In the genomic region with DNA sequence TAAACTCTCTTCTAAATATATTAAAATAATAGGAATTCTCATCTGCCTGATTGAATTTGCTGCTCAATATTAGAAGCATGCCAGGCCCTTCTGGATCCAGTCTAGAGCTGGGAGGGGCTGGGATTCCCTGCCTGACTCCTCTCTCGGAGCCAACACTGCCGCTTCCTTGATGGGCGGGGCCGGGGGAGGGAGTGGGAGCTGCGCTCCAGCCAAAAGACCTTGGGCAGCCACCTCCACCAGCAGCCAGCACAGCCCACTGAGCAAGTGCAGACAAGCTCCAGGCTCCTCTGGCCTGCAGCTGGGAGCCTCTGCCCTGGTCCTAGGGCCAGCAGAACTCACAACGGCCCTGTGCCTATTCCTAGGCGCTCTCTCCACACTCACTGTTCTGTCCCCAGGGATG, we compare ENCODE assay signal across 9 mouse cellular contexts.
DNase-seq lines count a peak whose midpoint lies in the region; ATAC-seq and TF ChIP-seq lines count a peak whose summit lies in the region.
"Had no signal": no experiment of that assay in that cellular context is flagged by ENCODE, and none has a peak within 500 bp of the region (broad histone marks: within the 10 kb centered on the region; RNA-seq: fewer than 3 reads in every experiment).

No protein-coding gene starts in this region.

- H3K9ac ChIP-seq in intestine, embryonic 14.5 days (ENCODE audit: low read length) = no peak overlapping the region
- no peak overlapping the region for H3K9ac ChIP-seq in intestine, postnatal 0 days (ENCODE audit: low read depth, low read length)
- no peak overlapping the region; the same call in 1 of the 2 replicates for H3K9ac ChIP-seq in embryonic facial prominence, embryonic 11.5 days (replicated peaks; ENCODE audit: low read length)
- no peak overlapping the region for H3K9ac ChIP-seq in heart, embryonic 14.5 days (ENCODE audit: low read length)

- no peaks in the 10 kb centered on the region; the same call in 1 of the 2 replicates for H3K4me1 ChIP-seq in intestine, embryonic 14.5 days (replicated peaks; ENCODE audit: control insufficient read depth, insufficient read depth, low read length)
- no peaks in the 10 kb centered on the region for H3K4me1 ChIP-seq in intestine, postnatal 0 days (replicated peaks; ENCODE audit: control insufficient read depth, insufficient read depth, low read length)
- no peaks in the 10 kb centered on the region for H3K4me1 ChIP-seq in embryonic facial prominence, embryonic 11.5 days (ENCODE audit: control insufficient read depth, insufficient read depth, low read length)
- peaks cover 27 to 35% of the 10 kb centered on the region in 2 experiments for H3K4me1 ChIP-seq in heart, embryonic 14.5 days (ENCODE audit: control insufficient read depth in 2 of 2, insufficient read depth in 2 of 2, low read length in 2 of 2)

- 38% methylated on average over 7 of the region's 7 CpGs for WGBS in intestine, embryonic 14.5 days
- WGBS in intestine, postnatal 0 days = 53% methylated on average over 7 of the region's 7 CpGs
- WGBS in embryonic facial prominence, embryonic 11.5 days = 36% methylated on average over 7 of the region's 7 CpGs
- WGBS in heart, embryonic 14.5 days = 31% methylated on average over 7 of the region's 7 CpGs

- H3K27ac ChIP-seq in intestine, embryonic 14.5 days (ENCODE audit: low read depth) = no peak overlapping the region
- H3K27ac ChIP-seq in intestine, postnatal 0 days (ENCODE audit: low read depth, low read length) = no peak overlapping the region
- H3K27ac ChIP-seq in embryonic facial prominence, embryonic 11.5 days (replicated peaks; ENCODE audit: low read depth, low read length) = no peak overlapping the region
- H3K27ac ChIP-seq in heart, embryonic 14.5 days (replicated peaks in 1 of 2; ENCODE audit: control insufficient read depth in 1 of 2, insufficient read depth in 1 of 2, low read depth in 2 of 2, low read length in 2 of 2) = peak overlapping the region; percentile 84

- TF ChIP-seq CTCF in intestine, postnatal 0 days (IDR thresholded peaks at IDR 0.05; ENCODE audit: low read depth) = no peak

- no peak overlapping the region for H3K4me3 ChIP-seq in intestine, embryonic 14.5 days (ENCODE audit: low read depth, low read length)
- no peak overlapping the region for H3K4me3 ChIP-seq in intestine, postnatal 0 days (ENCODE audit: low read depth, low read length)
- no peak overlapping the region for H3K4me3 ChIP-seq in embryonic facial prominence, embryonic 11.5 days (ENCODE audit: low read depth, low read length)
- no peak overlapping the region for H3K4me3 ChIP-seq in heart, embryonic 14.5 days (ENCODE audit: control insufficient read depth in 1 of 2, insufficient read depth in 1 of 2, low read depth in 1 of 2, low read length in 2 of 2)

- no peak overlapping the region for H3K4me2 ChIP-seq in intestine, embryonic 14.5 days (ENCODE audit: low read length)
- H3K4me2 ChIP-seq in intestine, postnatal 0 days (replicated peaks; ENCODE audit: low read depth) = no peak overlapping the region
- no peak overlapping the region for H3K4me2 ChIP-seq in embryonic facial prominence, embryonic 11.5 days (ENCODE audit: low read depth, low read length)
- H3K4me2 ChIP-seq in heart, embryonic 14.5 days (ENCODE audit: low read length) = no peak overlapping the region; the same call in 1 of the 2 replicates

- 0 out of 2 replicates have a peak, but pooled peaks cover 8% of the 10 kb centered on the region for H3K27me3 ChIP-seq in intestine, embryonic 14.5 days (replicated peaks; ENCODE audit: control insufficient read depth, insufficient read depth, low read length)
- no peaks in the 10 kb centered on the region for H3K27me3 ChIP-seq in intestine, postnatal 0 days (replicated peaks; ENCODE audit: control insufficient read depth, insufficient read depth, low read length)
- 0 out of 2 replicates have a peak, but pooled peaks cover 2% of the 10 kb centered on the region for H3K27me3 ChIP-seq in embryonic facial prominence, embryonic 11.5 days (ENCODE audit: control insufficient read depth, insufficient read depth, low read length)
- H3K27me3 ChIP-seq in heart, embryonic 14.5 days (ENCODE audit: control insufficient read depth, insufficient read depth, low read length) = peaks cover 4% of the 10 kb centered on the region; the same call in 1 of the 2 replicates
- H3K27me3 ChIP-seq: CH12.LX had no signal

- ATAC-seq in intestine, embryonic 14.5 days (replicated peaks; ENCODE audit: low FRiP score, low TSS enrichment, low read depth) = peak; percentile 81
- ATAC-seq in intestine, postnatal 0 days = no peak
- peak; percentile 72; the same call in 1 of the 2 replicates for ATAC-seq in embryonic facial prominence, embryonic 11.5 days (replicated peaks; ENCODE audit: insufficient number of reproducible peaks, low FRiP score, low TSS enrichment, low read depth)
- ATAC-seq in heart, embryonic 14.5 days (ENCODE audit: insufficient number of reproducible peaks, insufficient read depth, low FRiP score, low read depth) = peak; percentile 72; the same call in 1 of the 2 replicates

- no peak for DNase-seq in intestine, embryonic 14.5 days (ENCODE audit: low spot score)
- DNase-seq in embryonic facial prominence, embryonic 11.5 days (ENCODE audit: low spot score) = peak; percentile 53
- peak; percentile 67 to 71 for DNase-seq in kidney, postnatal 4 days
- peak; percentile 62 for DNase-seq in testis, postnatal 10 days (ENCODE audit: low spot score)
- DNase-seq in spleen, adult 12 weeks (ENCODE audit: low spot score) = no peak
- no peak for DNase-seq in urinary bladder, adult 2 months (ENCODE audit: low spot score)

- H3K36me3 ChIP-seq in intestine, embryonic 14.5 days (ENCODE audit: control insufficient read depth, insufficient read depth, low read length) = no peaks in the 10 kb centered on the region
- no peaks in the 10 kb centered on the region for H3K36me3 ChIP-seq in intestine, postnatal 0 days (ENCODE audit: control insufficient read depth, insufficient read depth)
- H3K36me3 ChIP-seq in embryonic facial prominence, embryonic 11.5 days (replicated peaks; ENCODE audit: control insufficient read depth, insufficient read depth, low read depth, low read length) = no peaks in the 10 kb centered on the region
- H3K36me3 ChIP-seq in heart, embryonic 14.5 days (ENCODE audit: control insufficient read depth, insufficient read depth, low read length) = no peaks in the 10 kb centered on the region

- no peaks in the 10 kb centered on the region for H3K9me3 ChIP-seq in intestine, embryonic 14.5 days (ENCODE audit: control insufficient read depth, low read length)
- H3K9me3 ChIP-seq in intestine, postnatal 0 days (ENCODE audit: control insufficient read depth) = no peaks in the 10 kb centered on the region
- no peaks in the 10 kb centered on the region for H3K9me3 ChIP-seq in embryonic facial prominence, embryonic 11.5 days (replicated peaks; ENCODE audit: control insufficient read depth, low read length)
- no peaks in the 10 kb centered on the region for H3K9me3 ChIP-seq in heart, embryonic 14.5 days (ENCODE audit: control insufficient read depth, low read length)

Comparison
In these comparisons a context has a peak if more than half of its experiments do, and no peak if none do; other contexts are left out.
1. DNase-seq: peak in embryonic facial prominence, embryonic 11.5 days (single experiment), kidney, postnatal 4 days (2 of 2) and testis, postnatal 10 days (single experiment); none in intestine, embryonic 14.5 days (single experiment), spleen, adult 12 weeks (single experiment) and urinary bladder, adult 2 months (single experiment).
2. H3K27ac ChIP-seq: peak in heart, embryonic 14.5 days (2 of 2); none in intestine, embryonic 14.5 days (single experiment), intestine, postnatal 0 days (single experiment) and embryonic facial prominence, embryonic 11.5 days (single experiment).